Mouse (Mus musculus) myocyte (in vitro differentiated cells): ENCODE data around the gene D930048N14Rik.

Source experiments
- MAX ChIP-seq: IDR thresholded peaks from one replicate; pipeline ENCODE4 v1.6.1; 2011; ENCODE audit warnings: low read depth, mild to moderate bottlenecking, control low read depth
- POLR2A ChIP-seq: IDR thresholded peaks from one replicate; pipeline ENCODE4 v1.6.1; 2011; ENCODE audit warnings: low read depth, mild to moderate bottlenecking, control low read depth, moderate library complexity; ENCODE audit not compliant: insufficient read length
- TCF12 ChIP-seq: IDR thresholded peaks from one replicate; pipeline ENCODE4 v1.6.1; 2011; ENCODE audit warnings: mild to moderate bottlenecking, control low read depth; ENCODE audit not compliant: poor library complexity, insufficient read depth, severe bottlenecking

DNA sequence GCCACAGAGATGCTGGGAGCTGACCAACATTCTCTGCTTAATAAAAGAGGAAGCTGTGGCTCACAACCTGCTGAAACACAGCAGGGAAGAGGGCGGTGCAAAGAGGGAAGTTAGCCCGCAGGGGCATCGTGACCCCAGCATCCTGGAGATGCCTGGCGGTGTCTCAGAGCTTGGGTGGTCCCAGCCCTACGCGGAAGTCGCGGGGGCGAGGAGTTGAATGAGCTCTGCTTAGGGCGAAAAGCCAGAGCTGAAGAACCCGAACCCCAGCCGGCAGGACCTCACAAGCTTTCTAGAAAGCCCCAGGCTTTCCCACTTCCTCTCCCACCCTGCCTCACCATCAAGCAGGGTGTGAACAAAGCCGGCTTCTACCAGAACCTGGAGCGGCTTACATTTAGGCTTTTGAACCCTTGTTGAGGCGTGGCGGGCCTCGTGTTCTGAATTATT, 12.8 kb upstream of the D930048N14Rik start:
- TF ChIP-seq MAX, result no peak
- no peak for TF ChIP-seq TCF12
- no peak for TF ChIP-seq POLR2A
